Mouse (Mus musculus): ENCODE measurements at regions not wholly inside any gene's neighbourhood (a gene's known extent, or its start where the extent isn't known, plus 50 kb on each side); places are given as distances from the start of the nearest gene placed in this dataset.
"Not testable (repeated sequence)": the region's sequence is repeated elsewhere in the genome, so short reads cannot be mapped to it uniquely, and the experiment has no call there.

DNA sequence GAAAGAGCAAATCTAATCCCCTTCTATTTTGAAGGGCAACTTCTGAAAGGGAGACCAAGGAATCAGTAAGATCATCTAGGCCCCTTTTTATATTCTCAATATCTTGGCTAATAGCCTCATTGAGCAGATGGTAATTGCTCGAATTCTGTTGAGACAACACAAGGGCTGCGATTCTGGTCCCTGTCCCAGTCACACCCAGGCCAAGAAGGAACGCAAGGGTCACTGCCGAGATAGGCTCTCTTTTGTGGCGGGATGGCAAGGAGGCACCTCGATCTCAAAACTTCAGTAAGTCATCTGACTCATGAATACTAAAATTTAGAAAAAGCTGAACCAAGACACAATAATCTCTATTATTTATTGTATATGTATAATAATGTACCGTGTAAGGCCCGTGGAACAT, 68.6 kb upstream of the Zfp709 start:
- not testable (repeated sequence) for TF ChIP-seq CTCF (IDR thresholded peaks at IDR 0.05; ENCODE audit: extremely low read depth, insufficient read length, insufficient replicate concordance, low read depth, low read length); POLR2A (IDR thresholded peaks at IDR 0.05; ENCODE audit: low read depth, low read length)
